12 mouse cellular contexts compared by ENCODE assay signal in genomic region chr13:59238696-59239095, GRCm38 (mm10).
DNase-seq lines count a peak whose midpoint lies in the region; ATAC-seq and TF ChIP-seq lines count a peak whose summit lies in the region.
"Had no signal": no experiment of that assay in that cellular context is flagged by ENCODE, and none has a peak within 500 bp of the region (broad histone marks: within the 10 kb centered on the region; RNA-seq: fewer than 3 reads in every experiment).

No protein-coding gene starts in this region.

- DNase-seq in kidney, postnatal 10 days = peak; percentile 24
- no peak for DNase-seq in kidney, postnatal 36 days
- DNase-seq in limb, embryonic 14.5 days (ENCODE audit: low spot score) = peak; percentile 60
- no peak for DNase-seq in urinary bladder, adult 18-20 months (ENCODE audit: low spot score in 2 of 2)
- DNase-seq in lung, postnatal 14 days = no peak
- DNase-seq in spleen, adult 18-20 months = no peak
- DNase-seq: adrenal gland, postnatal 36 days had no signal

- H3K9ac ChIP-seq in embryonic facial prominence, embryonic 12.5 days = no peak overlapping the region
- no peak overlapping the region for H3K9ac ChIP-seq in limb, embryonic 14.5 days (ENCODE audit: low read depth, low read length, severe bottlenecking)
- H3K9ac ChIP-seq: heart, embryonic 13.5 days; lung, embryonic 15.5 days had no signal

- no peak for TF ChIP-seq POLR2A in limb, embryonic 14.5 days (IDR thresholded peaks at IDR 0.05; ENCODE audit: borderline replicate concordance, extremely low read depth, insufficient read depth, insufficient read length)

- H3K4me3 ChIP-seq in embryonic facial prominence, embryonic 12.5 days = no peak overlapping the region
- H3K4me3 ChIP-seq in limb, embryonic 14.5 days (replicated peaks; ENCODE audit: low read length) = no peak overlapping the region
- H3K4me3 ChIP-seq: heart, embryonic 13.5 days; lung, embryonic 15.5 days had no signal

- no peak overlapping the region for H3K4me2 ChIP-seq in embryonic facial prominence, embryonic 12.5 days (replicated peaks)
- H3K4me2 ChIP-seq in limb, embryonic 14.5 days (replicated peaks; ENCODE audit: low read depth, low read length, severe bottlenecking) = no peak overlapping the region
- H3K4me2 ChIP-seq: heart, embryonic 13.5 days; lung, embryonic 15.5 days had no signal

- peak; percentile 77; the same call in 1 of the 2 replicates for ATAC-seq in embryonic facial prominence, embryonic 12.5 days (ENCODE audit: insufficient number of reproducible peaks, insufficient read depth, low FRiP score, low TSS enrichment)
- peak; percentile 92 for ATAC-seq in frontal cortex, adult (ENCODE audit: low TSS enrichment)
- ATAC-seq in limb, embryonic 14.5 days (ENCODE audit: low FRiP score, low read depth) = peak; percentile 79

- no peaks in the 10 kb centered on the region for H3K9me3 ChIP-seq in embryonic facial prominence, embryonic 12.5 days
- H3K9me3 ChIP-seq in limb, embryonic 14.5 days (ENCODE audit: control insufficient read depth, low read length) = no peaks in the 10 kb centered on the region
- H3K9me3 ChIP-seq: heart, embryonic 13.5 days; lung, embryonic 15.5 days had no signal

- H3K27me3 ChIP-seq in embryonic facial prominence, embryonic 12.5 days = no peaks in the 10 kb centered on the region
- H3K27me3 ChIP-seq in limb, embryonic 14.5 days (ENCODE audit: control insufficient read depth, insufficient read depth, low read length) = 0 out of 2 replicates have a peak, but pooled peaks cover 3% of the 10 kb centered on the region
- H3K27me3 ChIP-seq: heart, embryonic 13.5 days; lung, embryonic 15.5 days had no signal

- WGBS in embryonic facial prominence, embryonic 12.5 days = 79% methylated on average over 1 of the region's 1 CpGs
- WGBS in limb, embryonic 14.5 days = 58% methylated on average over 1 of the region's 1 CpGs

- no peaks in the 10 kb centered on the region for H3K36me3 ChIP-seq in embryonic facial prominence, embryonic 12.5 days
- no peaks in the 10 kb centered on the region for H3K36me3 ChIP-seq in limb, embryonic 14.5 days (ENCODE audit: control insufficient read depth, insufficient read depth, low read length)
- H3K36me3 ChIP-seq: G1E; heart, embryonic 13.5 days; lung, embryonic 15.5 days had no signal

- peaks cover 3% of the 10 kb centered on the region; the same call in 1 of the 2 replicates for H3K4me1 ChIP-seq in embryonic facial prominence, embryonic 12.5 days
- peaks cover 10% of the 10 kb centered on the region; the same call in 1 of the 2 replicates for H3K4me1 ChIP-seq in limb, embryonic 14.5 days (ENCODE audit: control insufficient read depth, insufficient read depth, low read length)
- H3K4me1 ChIP-seq: lung, embryonic 15.5 days had no signal

- no peak overlapping the region for H3K27ac ChIP-seq in embryonic facial prominence, embryonic 12.5 days
- H3K27ac ChIP-seq in limb, embryonic 14.5 days (replicated peaks; ENCODE audit: low read depth, low read length) = peak overlapping the region; percentile 68; the same call in 1 of the 2 replicates
- H3K27ac ChIP-seq: heart, embryonic 13.5 days; lung, embryonic 15.5 days had no signal

Comparison
In these comparisons a context has a peak if more than half of its experiments do, and no peak if none do; other contexts are left out.
1. DNase-seq: peak in kidney, postnatal 10 days (single experiment) and limb, embryonic 14.5 days (single experiment); none in kidney, postnatal 36 days (0 of 2), urinary bladder, adult 18-20 months (0 of 2), lung, postnatal 14 days (single experiment) and spleen, adult 18-20 months (0 of 2).
2. Peak in every context shown above with its lines, with median percentiles within 50 percentile points of each other: ATAC-seq.